Mouse (Mus musculus) spleen, postnatal 10 days (tissue): ENCODE measurements around the gene Cpox.

Experiments
- DNase-seq, 2 experiments: peaks; one replicate each; pipeline ENCODE4 v3.0.0; 2021 to 2022; ENCODE audit warnings: low spot score in 2 of 2

Gene Cpox

GRCm38 (mm10) chr16:58700816-58701424 is 30.8 kb downstream of the Cpox start:
- no peak for DNase-seq

- no peak for DNase-seq
Observed at GRCm38 (mm10) chr16:58701779-58702178, 31.7 kb downstream of the Cpox start.

GRCm38 (mm10) chr16:58702329-58702932 is 32.3 kb downstream of the Cpox start:
- DNase-seq: no peak

GRCm38 (mm10) chr16:58703382-58704124 is 33.5 kb downstream of the Cpox start:
- no peak for DNase-seq

- no peak for DNase-seq
Observed at GRCm38 (mm10) chr16:58704999-58705398, 34.9 kb downstream of the Cpox start.

- no peak for DNase-seq
Observed at GRCm38 (mm10) chr16:58707276-58707905, 37.3 kb downstream of the Cpox start.

- DNase-seq: no peak
Observed at GRCm38 (mm10) chr16:58708601-58709475, 38.7 kb downstream of the Cpox start.

- DNase-seq: no peak
Observed at GRCm38 (mm10) chr16:58709536-58709935, 39.4 kb downstream of the Cpox start.

GRCm38 (mm10) chr16:58712221-58712620 is 42.1 kb downstream of the Cpox start:
- no peak for DNase-seq

- no peak for DNase-seq
Observed at GRCm38 (mm10) chr16:58713128-58713527, 43.0 kb downstream of the Cpox start.

- DNase-seq: no peak
Observed at GRCm38 (mm10) chr16:58715018-58715417, 44.9 kb downstream of the Cpox start.

- no peak for DNase-seq
Observed at GRCm38 (mm10) chr16:58718666-58719120, 48.6 kb downstream of the Cpox start, which contains the start of gene Gpr15. Gpr15 (minus strand) TSS chr16:58719070.

- DNase-seq: no peak
Observed at GRCm38 (mm10) chr16:58722292-58722691, 52.2 kb downstream of the Cpox start.

GRCm38 (mm10) chr16:58726680-58727476 is 56.8 kb downstream of the Cpox start:
- no peak for DNase-seq

GRCm38 (mm10) chr16:58727477-58728131 is 57.5 kb downstream of the Cpox start, which contains the start of gene Cldnd1:
Cldnd1 (plus strand) TSS chr16:58727910.
- peak; percentile 80 to 93 for DNase-seq

GRCm38 (mm10) chr16:58728176-58728671 is 58.1 kb downstream of the Cpox start:
- no peak for DNase-seq

- DNase-seq: no peak
Observed at GRCm38 (mm10) chr16:58738205-58738604, 68.1 kb downstream of the Cpox start.

- DNase-seq: peak in 1 of 2 experiments; percentile 40
Observed at GRCm38 (mm10) chr16:58738800-58739199, 68.7 kb downstream of the Cpox start.

- DNase-seq: no peak
Observed at GRCm38 (mm10) chr16:58740751-58741150, 70.7 kb downstream of the Cpox start.

GRCm38 (mm10) chr16:58746715-58747114 is 76.6 kb downstream of the Cpox start:
- no peak for DNase-seq
